Mouse (Mus musculus) spleen, adult 10 weeks (tissue): ENCODE data around the gene Bri3bp. TPM values are rescaled to one million over a fixed set of nuclear protein-coding genes. Genes with fewer than 3 reads are reported as not detected.

Experiments
- polyA plus RNA-seq: library from polyadenylated mRNA; stranded (reverse); fragments of 350-450 nt; fragmentation: Illumina TruSeq; extraction: RNeasy Lipid Tissue Mini Kit (QIAGEN cat#74804); gene quantifications from one replicate; pipeline ENCODE4 v1.2.3, GENCODE M21; 2015; ENCODE audit warnings: low replicate concordance; ENCODE audit not compliant: insufficient read depth

Gene Bri3bp
- polyA plus RNA-seq = 14.7 TPM

DNA sequence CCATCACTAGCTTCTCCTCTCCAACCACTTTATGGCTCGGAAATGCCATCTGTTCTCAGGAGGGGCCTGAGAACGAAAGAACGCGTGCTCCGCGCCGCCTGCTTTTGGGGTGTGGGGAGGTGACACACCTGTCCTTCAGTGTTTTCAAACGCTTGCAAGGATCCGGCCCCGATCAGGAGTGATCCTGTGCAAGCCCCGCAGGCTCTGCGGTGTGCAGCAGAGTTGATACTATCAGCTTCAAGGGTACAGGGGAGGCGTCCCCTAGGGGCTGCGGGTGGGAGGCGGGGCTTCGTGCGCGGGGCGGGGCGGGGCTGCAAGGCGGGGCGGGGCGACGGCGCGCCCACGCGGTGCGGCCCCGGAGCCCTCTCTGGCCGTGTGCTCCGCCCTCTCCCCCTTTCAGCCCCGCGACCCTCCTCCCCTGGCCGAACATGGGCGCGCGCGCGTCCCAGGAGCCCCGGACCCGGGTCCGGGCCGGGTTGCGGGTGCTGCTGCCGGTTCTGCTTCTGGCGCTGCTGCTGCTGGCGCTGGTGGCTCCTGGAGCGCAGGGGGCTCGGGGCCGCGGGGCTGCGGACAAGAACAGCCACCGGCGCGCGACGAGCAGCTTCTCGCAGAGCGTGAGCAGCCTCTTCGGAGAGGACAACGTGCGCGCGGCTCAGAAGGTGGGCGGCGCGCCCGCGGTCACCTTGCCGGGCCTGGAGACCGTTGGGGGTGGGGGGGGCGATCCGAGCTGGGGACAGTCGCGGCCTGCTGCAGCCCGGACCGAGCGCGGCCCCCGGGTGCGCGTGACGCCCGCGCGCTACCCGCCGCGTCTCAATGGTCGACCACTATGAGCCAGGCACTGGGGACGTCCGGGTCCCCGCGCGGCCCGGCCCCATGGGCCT lies at the start of gene Bri3bp:
Gene Bri3bp, plus strand, starts transcription at position 335 of the 881 bp plus-strand sequence.

DNA sequence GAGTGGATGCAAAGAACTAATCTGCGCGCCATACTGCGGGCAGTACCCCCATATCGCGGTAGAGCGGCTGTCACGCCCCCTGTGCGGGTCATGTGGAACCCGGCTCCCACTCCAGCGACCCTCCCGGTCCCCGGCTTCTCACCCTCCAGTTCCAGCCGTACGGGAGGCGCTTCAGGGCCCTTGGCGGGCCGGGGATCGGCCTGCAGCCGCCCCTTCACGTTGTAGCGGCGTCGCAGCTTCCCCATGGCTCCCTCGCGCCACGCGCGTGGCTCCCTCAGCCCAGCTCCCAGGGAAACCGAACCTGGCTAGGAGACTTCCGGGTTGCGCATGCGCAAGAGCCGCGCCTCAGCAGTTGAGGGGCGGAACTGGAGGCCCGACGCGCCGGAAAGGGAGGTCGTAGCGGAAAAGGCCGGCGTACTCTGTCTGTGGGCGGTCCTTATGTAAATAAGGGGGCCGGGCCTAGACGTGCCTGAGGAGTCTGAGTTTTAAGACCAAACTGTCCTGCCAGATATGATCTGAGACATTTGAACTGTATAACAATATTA lies 7.5 kb upstream of the Bri3bp start, which contains the start of gene Dhx37:
Gene Dhx37, minus strand, starts transcription at position 329 of the 545 bp plus-strand sequence.

DNA sequence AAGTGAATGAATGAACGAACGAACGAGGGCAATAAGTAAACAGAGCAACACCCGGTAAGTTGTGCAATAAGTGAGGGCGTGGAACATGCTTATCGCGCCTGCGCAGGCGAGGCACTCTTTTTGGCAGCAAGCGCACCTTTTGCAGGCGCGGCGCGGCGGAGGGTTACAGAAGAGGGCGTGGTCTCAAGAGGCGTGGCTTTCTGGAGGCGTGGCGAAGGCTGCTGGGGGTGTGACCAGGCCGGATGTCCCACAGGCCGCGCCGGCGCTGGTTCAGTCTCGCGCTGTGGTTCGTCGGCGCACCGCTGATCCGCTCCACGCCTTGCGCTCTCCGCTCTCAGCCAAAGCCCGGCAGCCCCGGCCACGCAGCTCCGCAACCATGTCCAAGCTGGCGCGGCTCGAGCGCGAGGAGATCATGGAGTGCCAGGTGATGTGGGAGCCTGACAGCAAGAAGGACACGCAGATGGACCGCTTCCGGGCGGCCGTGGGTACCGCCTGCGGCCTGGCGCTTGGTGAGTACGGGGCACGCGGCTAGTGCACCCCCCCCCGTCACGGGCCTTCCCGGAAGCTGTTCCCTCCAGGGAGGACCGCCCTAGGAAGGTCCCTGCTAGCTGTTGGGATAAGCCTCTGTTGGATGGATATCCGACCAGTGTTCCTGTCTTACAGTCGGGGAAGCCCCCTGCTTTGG lies 34.4 kb downstream of the Bri3bp start, which contains the start of gene Aacs:
Gene Aacs, plus strand, starts transcription at position 214 of the 685 bp plus-strand sequence.

Other genes with a start within 250 kb of the Bri3bp start
- 34.3 TPM for gene Scarb1, start 100.5 kb upstream of the Bri3bp start, polyA plus RNA-seq
- gene Gm10382, start 52.2 kb upstream of the Bri3bp start, polyA plus RNA-seq = not detected
- gene Ubc, start 51.4 kb upstream of the Bri3bp start, polyA plus RNA-seq = 128 TPM
- 15.0 TPM for gene Dhx37, start 7.4 kb upstream of the Bri3bp start, polyA plus RNA-seq
- 5.4 TPM for gene Aacs, start 34.2 kb downstream of the Bri3bp start, polyA plus RNA-seq
- gene Tmem132b, start 90.2 kb downstream of the Bri3bp start, polyA plus RNA-seq = not detected